Mouse (Mus musculus): ENCODE measurements around the gene Pla2g4b.

Gene Pla2g4b

GRCm38 (mm10) chr2:120015882-120016281 is 17.3 kb upstream of the Pla2g4b start:
- in situ Hi-C loops (cut with MboI): no loop called here

- in situ Hi-C loops (cut with MboI): no loop called here
These were observed 15.6 kb upstream of the Pla2g4b start for GRCm38 (mm10) chr2:120017599-120017998.

- in situ Hi-C loops (cut with MboI): no loop called here
These were observed 8.9 kb upstream of the Pla2g4b start for GRCm38 (mm10) chr2:120024337-120024736.

- in situ Hi-C loops (cut with MboI): no loop called here
These were observed 6.0 kb upstream of the Pla2g4b start, which contains the start of the genes Jmjd7 and Gm28042 for GRCm38 (mm10) chr2:120026984-120027949. Jmjd7 (plus strand) TSS chr2:120027483. Gm28042 (plus strand) TSS chr2:120027493.

- in situ Hi-C loops (cut with MboI): no loop called here
These were observed 5.3 kb upstream of the Pla2g4b start for GRCm38 (mm10) chr2:120027950-120028331.

- in situ Hi-C loops (cut with MboI): no loop called here
These were observed 2.8 kb upstream of the Pla2g4b start for GRCm38 (mm10) chr2:120030380-120030779.

GRCm38 (mm10) chr2:120033726-120034125 is 509 bp downstream of the Pla2g4b start:
- in situ Hi-C loops (cut with MboI): no loop called here

- in situ Hi-C loops (cut with MboI): no loop called here
These were observed 4.5 kb downstream of the Pla2g4b start for GRCm38 (mm10) chr2:120037744-120038143.

GRCm38 (mm10) chr2:120040991-120041390 is 7.8 kb downstream of the Pla2g4b start:
- in situ Hi-C loops (cut with MboI): no loop called here

- in situ Hi-C loops (cut with MboI): no loop called here
These were observed 10.9 kb downstream of the Pla2g4b start for GRCm38 (mm10) chr2:120044101-120044603.

GRCm38 (mm10) chr2:120044676-120045075 is 11.5 kb downstream of the Pla2g4b start:
- in situ Hi-C loops (cut with MboI): no loop called here

GRCm38 (mm10) chr2:120046486-120047310 is 13.5 kb downstream of the Pla2g4b start:
- in situ Hi-C loops (cut with MboI): no loop called here

GRCm38 (mm10) chr2:120048173-120048572 is 15.0 kb downstream of the Pla2g4b start:
- in situ Hi-C loops (cut with MboI): no loop called here

- in situ Hi-C loops (cut with MboI): no loop called here
These were observed 16.5 kb downstream of the Pla2g4b start for GRCm38 (mm10) chr2:120049632-120050274.

GRCm38 (mm10) chr2:120051405-120051804 is 18.2 kb downstream of the Pla2g4b start:
- in situ Hi-C loops (cut with MboI): no loop called here

- in situ Hi-C loops (cut with MboI): no loop called here
These were observed 21.7 kb downstream of the Pla2g4b start for GRCm38 (mm10) chr2:120054771-120055552.

GRCm38 (mm10) chr2:120055923-120056322 is 22.7 kb downstream of the Pla2g4b start:
- in situ Hi-C loops (cut with MboI): no loop called here

GRCm38 (mm10) chr2:120058818-120059217 is 25.6 kb downstream of the Pla2g4b start:
- in situ Hi-C loops (cut with MboI): no loop called here

GRCm38 (mm10) chr2:120059466-120059865 is 26.2 kb downstream of the Pla2g4b start:
- in situ Hi-C loops (cut with MboI): no loop called here

GRCm38 (mm10) chr2:120060190-120060589 is 27.0 kb downstream of the Pla2g4b start:
- in situ Hi-C loops (cut with MboI): no loop called here

- in situ Hi-C loops (cut with MboI): no loop called here
These were observed 27.4 kb downstream of the Pla2g4b start for GRCm38 (mm10) chr2:120060651-120061050.

All from mature B cell (primary cell).